Mouse (Mus musculus): Measurements from ENCODE around the gene Taz.

DNA sequence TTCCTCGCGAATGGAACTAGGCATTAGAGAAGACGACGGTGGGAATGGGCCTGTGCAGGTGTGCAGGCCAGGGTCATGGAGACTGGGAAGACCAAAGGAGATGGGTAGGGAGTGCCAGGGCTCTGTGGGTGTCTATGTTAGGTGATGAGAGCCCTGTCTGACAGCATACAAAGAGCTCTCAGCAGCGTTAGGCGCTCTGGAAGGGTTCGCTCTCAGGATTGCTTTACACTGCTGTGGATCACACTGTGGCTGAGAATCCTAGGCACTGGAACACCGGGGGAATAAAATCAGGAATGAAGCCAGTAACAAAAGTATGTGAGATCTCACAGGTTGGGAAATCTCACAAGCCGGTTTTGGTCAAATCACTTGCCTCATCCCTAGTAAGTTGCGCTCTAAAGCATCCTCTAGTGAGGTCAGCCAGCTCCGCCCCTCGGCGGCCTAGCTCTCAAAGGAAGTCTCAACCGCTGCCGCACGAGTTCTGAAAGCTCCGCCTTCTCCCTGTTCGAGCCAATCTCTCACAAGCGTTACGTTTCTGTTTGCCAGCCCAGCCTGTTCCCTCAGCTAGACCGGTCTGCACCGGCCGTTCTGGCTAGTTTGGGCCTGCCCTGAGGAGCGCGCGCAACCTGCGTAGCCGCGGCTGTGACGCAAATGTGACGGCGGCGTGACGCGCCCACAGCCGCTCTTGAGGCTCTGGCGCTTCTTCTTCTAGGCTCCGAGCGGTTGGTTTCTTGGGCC, 27.4 kb upstream of the Taz start, which contains the start of gene Emd:
- no peak for TF ChIP-seq CTCF (IDR thresholded peaks at IDR 0.05; ENCODE audit: low read depth, low read length)
- TF ChIP-seq POLR2A (IDR thresholded peaks at IDR 0.05; ENCODE audit: insufficient read depth, low read length), result no peak
